Mouse (Mus musculus): Measurements from ENCODE around the gene B3gat3. TPM values are rescaled to one million over a fixed set of nuclear protein-coding genes. Genes with fewer than 3 reads are reported as not detected.

Gene B3gat3
- polyA plus RNA-seq, 2 experiments = 39.7 to 116 TPM

- under 1% methylated on average over 53 of the region's 53 CpGs for WGBS
- ATAC-seq (ENCODE audit: low FRiP score, low read depth) (peak; percentile 99), DNase-seq (ENCODE audit: low spot score) (peak; percentile 99)
- H3K9me3 ChIP-seq (ENCODE audit: control insufficient read depth, low read length) = no peaks in the 10 kb centered on the region
- peak within 1 kb of the TSS; percentile 78 for H3K27ac ChIP-seq (replicated peaks; ENCODE audit: low read depth, low read length)
- H3K27me3 ChIP-seq (ENCODE audit: control insufficient read depth, insufficient read depth, low read length) = no peaks in the 10 kb centered on the region
- peak within 1 kb of the TSS; percentile 86 for H3K4me2 ChIP-seq (replicated peaks; ENCODE audit: low read depth, low read length, severe bottlenecking)
- peaks cover 19% of the 10 kb centered on the region for H3K4me1 ChIP-seq (ENCODE audit: control insufficient read depth, insufficient read depth, low read length)
- H3K4me3 ChIP-seq (replicated peaks; ENCODE audit: low read length) = peak within 1 kb of the TSS; percentile 95
- peaks cover 41% of the 10 kb centered on the region for H3K36me3 ChIP-seq (ENCODE audit: control insufficient read depth, insufficient read depth, low read length)
- peak within 1 kb of the TSS; percentile 91 for H3K9ac ChIP-seq (ENCODE audit: low read depth, low read length, severe bottlenecking)
- 0 out of 2 replicates have a peak, but pooled peaks have one; percentile 39 for TF ChIP-seq POLR2A (IDR thresholded peaks at IDR 0.05; ENCODE audit: borderline replicate concordance, extremely low read depth, insufficient read depth, insufficient read length)
These were observed 22.2 kb upstream of the B3gat3 start, which contains the start of gene Ganab for GRCm38 (mm10) chr19:8897865-8898495. Ganab (plus strand) TSS chr19:8898071.

- DNase-seq (ENCODE audit: low spot score) (no peak), ATAC-seq (ENCODE audit: low FRiP score, low read depth) (no peak)
- Histone ChIP-seq H3K9me3 (ENCODE audit: control insufficient read depth, low read length) (no peaks in the 10 kb centered on the region), H3K4me3 (replicated peaks; ENCODE audit: low read length) (peak overlapping the region; percentile 95), H3K27ac (replicated peaks; ENCODE audit: low read depth, low read length) (peak overlapping the region; percentile 78), H3K27me3 (ENCODE audit: control insufficient read depth, insufficient read depth, low read length) (no peaks in the 10 kb centered on the region), H3K9ac (ENCODE audit: low read depth, low read length, severe bottlenecking) (peak overlapping the region; percentile 91), H3K4me1 (ENCODE audit: control insufficient read depth, insufficient read depth, low read length) (peaks cover 16% of the 10 kb centered on the region), H3K4me2 (replicated peaks; ENCODE audit: low read depth, low read length, severe bottlenecking) (peak overlapping the region; percentile 86), H3K36me3 (ENCODE audit: control insufficient read depth, insufficient read depth, low read length) (peaks cover 47% of the 10 kb centered on the region)
- WGBS = 3% methylated on average over 13 of the region's 13 CpGs
- TF ChIP-seq POLR2A (IDR thresholded peaks at IDR 0.05; ENCODE audit: borderline replicate concordance, extremely low read depth, insufficient read depth, insufficient read length) = no peak
These were observed 21.6 kb upstream of the B3gat3 start for GRCm38 (mm10) chr19:8898576-8898975.

DNA sequence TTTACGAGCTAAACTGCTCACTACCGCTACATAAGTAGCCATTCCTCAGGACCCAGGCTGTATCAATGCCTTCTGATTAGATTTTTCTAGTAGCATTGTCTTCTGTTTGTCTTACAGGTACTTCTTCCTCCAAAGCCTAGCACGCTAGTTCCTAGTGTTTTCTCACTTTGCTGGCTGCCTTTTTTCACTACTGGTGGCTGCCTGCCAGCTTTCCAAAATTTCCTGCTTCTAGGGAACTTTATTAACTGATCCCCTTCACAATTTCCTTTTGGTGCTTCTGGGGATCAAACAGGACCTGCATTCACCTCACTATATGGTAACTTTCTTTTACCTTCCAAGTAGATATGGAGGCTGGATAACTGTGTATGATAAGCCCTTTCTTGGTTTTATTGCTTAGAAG lies 21.1 kb upstream of the B3gat3 start:
- ATAC-seq (ENCODE audit: low FRiP score, low read depth) (no peak), DNase-seq (ENCODE audit: low spot score) (no peak)
- peaks cover 52% of the 10 kb centered on the region for H3K36me3 ChIP-seq (ENCODE audit: control insufficient read depth, insufficient read depth, low read length)
- peaks cover 13% of the 10 kb centered on the region for H3K4me1 ChIP-seq (ENCODE audit: control insufficient read depth, insufficient read depth, low read length)
- 25% methylated on average over 3 of the region's 3 CpGs for WGBS
- H3K9me3 ChIP-seq (ENCODE audit: control insufficient read depth, low read length) = no peaks in the 10 kb centered on the region
- H3K9ac ChIP-seq (ENCODE audit: low read depth, low read length, severe bottlenecking) = peak overlapping the region; percentile 91
- peak overlapping the region; percentile 86 for H3K4me2 ChIP-seq (replicated peaks; ENCODE audit: low read depth, low read length, severe bottlenecking)
- H3K27me3 ChIP-seq (ENCODE audit: control insufficient read depth, insufficient read depth, low read length) = no peaks in the 10 kb centered on the region
- TF ChIP-seq POLR2A (IDR thresholded peaks at IDR 0.05; ENCODE audit: borderline replicate concordance, extremely low read depth, insufficient read depth, insufficient read length) = no peak
- 0 out of 2 replicates have a peak overlapping the region, but pooled peaks have one; percentile 78 for H3K27ac ChIP-seq (replicated peaks; ENCODE audit: low read depth, low read length)
- peak overlapping the region; percentile 95 for H3K4me3 ChIP-seq (replicated peaks; ENCODE audit: low read length)

DNA sequence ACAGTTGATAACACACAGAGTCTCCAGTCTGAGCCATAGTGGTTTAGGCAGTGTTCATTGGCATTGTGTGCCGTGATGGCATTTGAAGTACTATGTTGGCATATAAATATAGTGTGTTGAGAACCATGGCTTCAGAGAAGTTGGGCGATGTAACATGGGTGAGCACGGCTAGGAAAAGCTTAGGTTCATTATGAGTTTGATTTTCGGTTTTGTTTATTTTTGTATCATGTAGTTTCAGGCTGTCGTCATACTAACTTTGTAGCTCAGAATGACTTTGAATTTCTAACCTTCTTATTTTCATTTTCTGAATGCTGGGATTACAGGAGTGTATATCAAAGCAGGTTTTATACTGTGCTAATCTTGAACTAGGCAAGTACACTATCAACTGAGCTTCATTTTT lies 16.8 kb upstream of the B3gat3 start:
- Histone ChIP-seq H3K4me1 (ENCODE audit: control insufficient read depth, insufficient read depth, low read length) (peaks cover 8% of the 10 kb centered on the region), H3K4me2 (replicated peaks; ENCODE audit: low read depth, low read length, severe bottlenecking) (no peak overlapping the region), H3K9ac (ENCODE audit: low read depth, low read length, severe bottlenecking) (no peak overlapping the region), H3K9me3 (ENCODE audit: control insufficient read depth, low read length) (no peaks in the 10 kb centered on the region), H3K4me3 (replicated peaks; ENCODE audit: low read length) (no peak overlapping the region), H3K27me3 (ENCODE audit: control insufficient read depth, insufficient read depth, low read length) (no peaks in the 10 kb centered on the region), H3K36me3 (ENCODE audit: control insufficient read depth, insufficient read depth, low read length) (peaks cover 66% of the 10 kb centered on the region), H3K27ac (replicated peaks; ENCODE audit: low read depth, low read length) (no peak overlapping the region)
- WGBS = 95% methylated on average over 5 of the region's 5 CpGs
- ATAC-seq (ENCODE audit: low FRiP score, low read depth) = no peak
- no peak for TF ChIP-seq POLR2A (IDR thresholded peaks at IDR 0.05; ENCODE audit: borderline replicate concordance, extremely low read depth, insufficient read depth, insufficient read length)
- no peak for DNase-seq (ENCODE audit: low spot score)

DNA sequence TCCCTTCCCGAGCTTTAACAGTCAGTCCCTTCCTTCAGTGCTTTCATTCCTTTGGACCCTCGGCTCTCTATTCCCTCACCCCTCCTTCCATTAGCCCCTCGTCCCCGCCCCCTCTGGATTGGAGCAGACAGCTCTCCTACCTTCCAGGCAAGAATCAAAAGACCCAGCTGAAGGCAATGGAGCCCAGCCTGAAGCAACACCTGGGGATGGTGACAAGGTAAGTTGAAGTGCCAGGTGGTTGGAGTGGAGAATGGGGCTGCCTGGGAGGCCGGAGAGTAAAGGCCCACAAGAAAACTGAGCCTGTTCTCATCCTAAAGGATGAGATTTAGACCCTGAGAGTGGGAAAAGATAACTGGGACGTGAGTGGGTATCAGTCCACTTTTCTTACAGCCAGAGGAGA lies 11.6 kb upstream of the B3gat3 start:
- Histone ChIP-seq H3K4me3 (replicated peaks; ENCODE audit: low read length) (no peak overlapping the region), H3K9me3 (ENCODE audit: control insufficient read depth, low read length) (no peaks in the 10 kb centered on the region), H3K4me1 (ENCODE audit: control insufficient read depth, insufficient read depth, low read length) (no peaks in the 10 kb centered on the region), H3K27ac (replicated peaks; ENCODE audit: low read depth, low read length) (no peak overlapping the region), H3K4me2 (replicated peaks; ENCODE audit: low read depth, low read length, severe bottlenecking) (no peak overlapping the region), H3K27me3 (ENCODE audit: control insufficient read depth, insufficient read depth, low read length) (no peaks in the 10 kb centered on the region), H3K9ac (ENCODE audit: low read depth, low read length, severe bottlenecking) (no peak overlapping the region), H3K36me3 (ENCODE audit: control insufficient read depth, insufficient read depth, low read length) (peaks cover 97% of the 10 kb centered on the region)
- no peak for DNase-seq (ENCODE audit: low spot score)
- ATAC-seq (ENCODE audit: low FRiP score, low read depth) = no peak
- WGBS = 85% methylated on average over 6 of the region's 6 CpGs
- TF ChIP-seq POLR2A (IDR thresholded peaks at IDR 0.05; ENCODE audit: borderline replicate concordance, extremely low read depth, insufficient read depth, insufficient read length) = no peak
